Mouse (Mus musculus): ENCODE measurements around the gene Gm4858. TPM values are rescaled to one million over a fixed set of nuclear protein-coding genes. Genes with fewer than 3 reads are reported as not detected.
"Not testable (repeated sequence)": the region's sequence is repeated elsewhere in the genome, so short reads cannot be mapped to it uniquely, and the experiment has no call there.

Gene Gm4858
- not detected in 2 replicates for total RNA-seq (2012; rRNA removed)
- total RNA-seq (2014; rRNA removed), result not detected in 2 replicates
- polyA plus RNA-seq (2012; ENCODE audit: insufficient read length, low read depth), result not detected in 2 replicates

GRCm38 (mm10) chr3:93068523-93068922 lies at the start of gene Gm4858:
Gm4858 (plus strand) TSS chr3:93068823.
- in situ Hi-C loops (cut with MboI; ENCODE audit: low pct_ligation_motif_present, low pct_unique_long_range_greater_than_20kb, low sequenced_read_pairs); H3K79me2 ChIP-seq (replicated peaks; ENCODE audit: control insufficient read depth, extremely low read depth, insufficient read depth, poor library complexity, severe bottlenecking); H3K4me3 ChIP-seq (replicated peaks in 1 of 3; ENCODE audit: low read depth in 2 of 3, low read length in 2 of 3, poor library complexity in 1 of 3); H3K4me2 ChIP-seq (ENCODE audit: insufficient read depth, low read depth, poor library complexity, severe bottlenecking); H3K27ac ChIP-seq (ENCODE audit: insufficient read depth, low read depth); H3K36me3 ChIP-seq (replicated peaks in 1 of 2; ENCODE audit: control insufficient read depth in 1 of 2, insufficient read depth in 1 of 2, low read length in 1 of 2); dilution Hi-C loops (cut with MboI; ENCODE audit: extremely low pct_ligation_motif_present, extremely low pct_unique_long_range_greater_than_20kb, low sequenced_read_pairs); H3K9ac ChIP-seq (ENCODE audit: insufficient read depth, low read depth); DNase-seq (ENCODE audit: extremely low read depth); H3K27me3 ChIP-seq (replicated peaks); H3K9me3 ChIP-seq (replicated peaks; ENCODE audit: low read length); H3K4me1 ChIP-seq (ENCODE audit: control insufficient read depth in 1 of 2, insufficient read depth in 2 of 2): not testable (repeated sequence)

DNA sequence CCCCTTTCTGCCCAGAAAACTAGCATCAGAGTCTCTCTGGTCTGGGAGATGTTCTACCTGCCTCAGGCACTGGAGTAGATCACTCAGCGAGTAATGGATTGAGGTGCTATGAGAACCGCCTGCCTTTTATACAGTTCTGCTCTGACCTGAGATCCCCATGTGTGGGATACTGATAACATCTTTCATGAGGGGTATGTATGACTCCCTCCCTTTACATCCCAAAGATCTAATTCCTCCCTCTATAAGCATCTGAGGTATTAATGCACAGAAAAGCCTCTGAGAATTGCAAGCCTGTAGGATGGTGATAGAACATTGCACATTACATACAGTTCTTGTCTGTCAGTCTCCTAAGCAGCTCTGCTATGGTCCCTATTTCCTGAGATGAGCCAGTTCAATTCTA lies 49.7 kb upstream of the Gm4858 start, which contains the start of gene Lce1m:
TSS of gene Lce1m (minus strand) at position 101 of the 400 bp plus-strand sequence.
- Histone ChIP-seq H3K9ac (ENCODE audit: insufficient read depth, low read depth) (no peak within 1 kb of the TSS), H3K79me2 (replicated peaks; ENCODE audit: control insufficient read depth, extremely low read depth, insufficient read depth, poor library complexity, severe bottlenecking) (no peaks in the 10 kb centered on the region), H3K27ac (ENCODE audit: insufficient read depth, low read depth) (no peak within 1 kb of the TSS), H3K4me1 (ENCODE audit: control insufficient read depth in 1 of 2, insufficient read depth in 2 of 2) (peaks cover 0 to 11% of the 10 kb centered on the region in 2 experiments; a peak in 2 of 4 replicates), H3K4me3 (replicated peaks in 1 of 3; ENCODE audit: low read depth in 2 of 3, low read length in 2 of 3, poor library complexity in 1 of 3) (no peak within 1 kb of the TSS), H3K36me3 (replicated peaks in 1 of 2; ENCODE audit: control insufficient read depth in 1 of 2, insufficient read depth in 1 of 2, low read length in 1 of 2) (no peaks in the 10 kb centered on the region), H3K9me3 (replicated peaks; ENCODE audit: low read length) (no peaks in the 10 kb centered on the region), H3K27me3 (replicated peaks) (no peaks in the 10 kb centered on the region), H3K4me2 (ENCODE audit: insufficient read depth, low read depth, poor library complexity, severe bottlenecking) (no peak within 1 kb of the TSS)
- dilution Hi-C loops (cut with MboI; ENCODE audit: extremely low pct_ligation_motif_present, extremely low pct_unique_long_range_greater_than_20kb, low sequenced_read_pairs) (no loop called here), in situ Hi-C loops (cut with MboI; ENCODE audit: low pct_ligation_motif_present, low pct_unique_long_range_greater_than_20kb, low sequenced_read_pairs) (no loop called here)
- DNase-seq (ENCODE audit: extremely low read depth), result no peak
- TF ChIP-seq TCF12 (IDR thresholded peaks at IDR 0.05; ENCODE audit: low read depth, low read length) (no peak), IRF4 (IDR thresholded peaks at IDR 0.05; ENCODE audit: low read depth, low read length) (no peak), USF2 (conservative IDR thresholded peaks at IDR 0.05; ENCODE audit: low read depth, low read length) (no peak), HCFC1 (IDR thresholded peaks at IDR 0.05; ENCODE audit: low read depth, low read length) (no peak), SIN3A (IDR thresholded peaks at IDR 0.05; ENCODE audit: low read length) (no peak), NELFE (IDR thresholded peaks at IDR 0.05; ENCODE audit: low read depth, low read length) (no peak), MXI1 (IDR thresholded peaks at IDR 0.05; ENCODE audit: low read depth, low read length) (no peak), JUN (IDR thresholded peaks at IDR 0.05; ENCODE audit: insufficient read depth, low read depth, low read length) (no peak), ZKSCAN1 (IDR thresholded peaks at IDR 0.05; ENCODE audit: borderline replicate concordance, low read depth, low read length) (no peak), ZNF384 (IDR thresholded peaks at IDR 0.05; ENCODE audit: low read depth, low read length) (no peak), ELF1 (IDR thresholded peaks at IDR 0.05; ENCODE audit: low read depth, low read length) (no peak), CHD1 (IDR thresholded peaks at IDR 0.05; ENCODE audit: low read depth, low read length) (no peak), JUND (conservative IDR thresholded peaks at IDR 0.05; ENCODE audit: low read depth, low read length) (no peak)

DNA sequence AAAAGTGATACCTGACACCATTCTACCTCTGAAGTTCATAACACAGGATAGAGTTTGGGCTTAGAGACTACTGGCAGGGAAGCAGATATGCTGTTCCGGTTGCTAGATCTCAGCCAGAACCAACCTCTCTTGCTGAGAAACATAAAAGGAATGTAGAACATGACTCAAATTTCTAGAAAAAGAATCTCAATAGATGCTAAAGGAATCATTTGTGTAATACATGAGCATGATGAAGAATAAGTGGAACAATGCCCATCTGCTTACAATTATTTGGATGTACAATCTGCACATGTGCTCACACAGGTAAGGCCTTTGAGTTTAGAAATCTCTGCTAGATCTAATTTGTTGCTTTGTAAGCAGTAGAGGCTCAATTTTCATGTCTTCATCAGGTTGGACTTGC lies 47.5 kb upstream of the Gm4858 start:
- DNase-seq (ENCODE audit: extremely low read depth), result no peak
- in situ Hi-C loops (cut with MboI; ENCODE audit: low pct_ligation_motif_present, low pct_unique_long_range_greater_than_20kb, low sequenced_read_pairs), result no loop called here
- H3K79me2 ChIP-seq (replicated peaks; ENCODE audit: control insufficient read depth, extremely low read depth, insufficient read depth, poor library complexity, severe bottlenecking), result no peaks in the 10 kb centered on the region
- H3K9me3 ChIP-seq (replicated peaks; ENCODE audit: low read length), result no peaks in the 10 kb centered on the region
- no peak overlapping the region for H3K4me3 ChIP-seq (replicated peaks in 1 of 3; ENCODE audit: low read depth in 2 of 3, low read length in 2 of 3, poor library complexity in 1 of 3)
- no peak overlapping the region for H3K9ac ChIP-seq (ENCODE audit: insufficient read depth, low read depth)
- peaks cover 0 to 7% of the 10 kb centered on the region in 2 experiments; a peak in 2 of 4 replicates for H3K4me1 ChIP-seq (ENCODE audit: control insufficient read depth in 1 of 2, insufficient read depth in 2 of 2)
- no peak for TF ChIP-seq SIN3A (IDR thresholded peaks at IDR 0.05; ENCODE audit: low read length)
- no peak for TF ChIP-seq USF1 (IDR thresholded peaks at IDR 0.05; ENCODE audit: low read depth, low read length)
- TF ChIP-seq NELFE (IDR thresholded peaks at IDR 0.05; ENCODE audit: low read depth, low read length), result no peak
- no peak for TF ChIP-seq ZNF384 (IDR thresholded peaks at IDR 0.05; ENCODE audit: low read depth, low read length)
- TF ChIP-seq ZC3H11A (IDR thresholded peaks at IDR 0.05; ENCODE audit: low read depth, low read length), result no peak
- no peak for TF ChIP-seq IRF4 (IDR thresholded peaks at IDR 0.05; ENCODE audit: low read depth, low read length)
- no peak for TF ChIP-seq ZMIZ1 (IDR thresholded peaks at IDR 0.05; ENCODE audit: low read depth, low read length)
- TF ChIP-seq CHD2 (IDR thresholded peaks at IDR 0.05; ENCODE audit: low read length), result no peak
- TF ChIP-seq TCF12 (IDR thresholded peaks at IDR 0.05; ENCODE audit: low read depth, low read length), result no peak
- TF ChIP-seq USF2 (conservative IDR thresholded peaks at IDR 0.05; ENCODE audit: low read depth, low read length), result no peak
- no peak for TF ChIP-seq ETS1 (conservative IDR thresholded peaks at IDR 0.05; ENCODE audit: low read depth, low read length)
- no peak for TF ChIP-seq EP300 (IDR thresholded peaks at IDR 0.05; ENCODE audit: low read length)
- TF ChIP-seq MAX (IDR thresholded peaks at IDR 0.05; ENCODE audit: low read length), result no peak
- no peak for TF ChIP-seq NRF1 (IDR thresholded peaks at IDR 0.05; ENCODE audit: low read depth, low read length)
- no peak for TF ChIP-seq ZKSCAN1 (IDR thresholded peaks at IDR 0.05; ENCODE audit: borderline replicate concordance, low read depth, low read length)
- no peak for TF ChIP-seq MXI1 (IDR thresholded peaks at IDR 0.05; ENCODE audit: low read depth, low read length)
- no peak for TF ChIP-seq CHD1 (IDR thresholded peaks at IDR 0.05; ENCODE audit: low read depth, low read length)
- no peak for TF ChIP-seq BHLHE40 (IDR thresholded peaks at IDR 0.05; ENCODE audit: low read depth, low read length)
- TF ChIP-seq KAT2A (IDR thresholded peaks at IDR 0.05; ENCODE audit: insufficient replicate concordance, low read length), result no peak
- no peak for TF ChIP-seq UBTF (IDR thresholded peaks at IDR 0.05; ENCODE audit: low read depth, low read length)
- H3K36me3 ChIP-seq (replicated peaks in 1 of 2; ENCODE audit: control insufficient read depth in 1 of 2, insufficient read depth in 1 of 2, low read length in 1 of 2), result no peaks in the 10 kb centered on the region
- dilution Hi-C loops (cut with MboI; ENCODE audit: extremely low pct_ligation_motif_present, extremely low pct_unique_long_range_greater_than_20kb, low sequenced_read_pairs), result no loop called here
- no peak overlapping the region for H3K27ac ChIP-seq (ENCODE audit: insufficient read depth, low read depth)
- no peak overlapping the region for H3K4me2 ChIP-seq (ENCODE audit: insufficient read depth, low read depth, poor library complexity, severe bottlenecking)
- no peaks in the 10 kb centered on the region for H3K27me3 ChIP-seq (replicated peaks)

Measured in CH12.LX (cell line).